Mouse (Mus musculus) kidney, adult 2 months (tissue): ENCODE measurements around the gene Eya2.

Experiments
- CTCF ChIP-seq: fragments of 200-500 bp; conservative IDR thresholded peaks from 2 replicates; pipeline ENCODE4 v1.5.1; 2011; ENCODE audit warnings: low read depth, mild to moderate bottlenecking, control low read depth, low read length, moderate library complexity, mixed read lengths; ENCODE audit not compliant: insufficient read depth, insufficient read length
- POLR2A ChIP-seq: fragments of 200-500 bp; IDR thresholded peaks from one replicate; pipeline ENCODE4 v1.6.1; 2011; ENCODE audit warnings: low read depth, low read length, control low read depth

GRCm38 (mm10) chr2:165590742-165591141 lies 4.1 kb upstream of the Eya2 start:
- TF ChIP-seq POLR2A (no peak), CTCF (no peak)
